Mouse (Mus musculus): ENCODE results near the gene Gm12216.

- no peak for TF ChIP-seq MYOD1 (IDR thresholded peaks at IDR 0.05; ENCODE audit: control insufficient read depth in 1 of 3, insufficient read length in 2 of 3, low read depth in 2 of 3)
- no peak for TF ChIP-seq POLR2A (IDR thresholded peaks at IDR 0.05; ENCODE audit: insufficient read length, low read depth)
- no peak for TF ChIP-seq MYOG (IDR thresholded peaks at IDR 0.05; ENCODE audit: control insufficient read depth in 1 of 3, insufficient read depth in 1 of 3, insufficient read length in 2 of 3, low read depth in 2 of 3)
- TF ChIP-seq TCF12 (IDR thresholded peaks at IDR 0.05; ENCODE audit: insufficient read depth, poor library complexity, severe bottlenecking) = no peak
- TF ChIP-seq POLR2AphosphoS2 (IDR thresholded peaks at IDR 0.05; ENCODE audit: insufficient read length, low read depth) = no peak
- TF ChIP-seq SRF (IDR thresholded peaks at IDR 0.05; ENCODE audit: control insufficient read depth, insufficient read length, low read depth) = no peak
- TF ChIP-seq USF1 (IDR thresholded peaks at IDR 0.05; ENCODE audit: low read depth) = no peak
- no peak for TF ChIP-seq TCF3 (IDR thresholded peaks at IDR 0.05; ENCODE audit: insufficient read length, low read depth)
- TF ChIP-seq MAX (IDR thresholded peaks at IDR 0.05; ENCODE audit: low read depth) = no peak
- TF ChIP-seq E2F4 (IDR thresholded peaks at IDR 0.05; ENCODE audit: insufficient read depth) = no peak
These were observed 70.9 kb downstream of the Gm12216 start for GRCm38 (mm10) chr11:53788196-53788595.

Measured in myocyte (in vitro differentiated cells).